Mouse (Mus musculus): Measurements from ENCODE around the gene Mrps5. TPM values are rescaled to one million over a fixed set of nuclear protein-coding genes. Genes with fewer than 3 reads are reported as not detected.

Mrps5 gene
- polyA plus RNA-seq, 1 experiment from 2014 or later, result 132 TPM

DNA sequence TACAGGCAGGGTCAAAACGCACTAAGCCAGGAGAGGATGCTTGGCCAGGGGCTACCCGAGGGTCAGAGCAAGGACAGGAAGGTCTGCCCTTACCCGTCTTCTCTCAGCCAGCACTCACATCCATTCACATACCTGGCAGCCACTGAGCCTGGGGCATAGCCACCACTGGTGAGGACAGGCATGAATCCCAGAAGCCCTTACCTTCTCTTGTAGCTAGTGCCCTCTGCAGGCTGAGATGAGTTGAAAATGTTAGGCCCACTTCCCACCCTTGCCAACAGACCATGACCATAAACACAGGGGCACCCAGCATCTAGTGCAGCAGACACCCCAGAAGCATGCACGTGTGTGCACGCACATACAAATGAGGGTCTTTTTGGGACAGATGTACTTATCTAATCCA, 35.9 kb upstream of the Mrps5 start:
- WGBS, result 53% methylated on average over 5 of the region's 5 CpGs
- Histone ChIP-seq H3K4me2 (replicated peaks; ENCODE audit: low read depth, low read length) (no peak overlapping the region), H3K9me3 (ENCODE audit: control insufficient read depth, low read depth, low read length) (no peaks in the 10 kb centered on the region), H3K4me3 (ENCODE audit: low read depth, low read length) (no peak overlapping the region), H3K27me3 (ENCODE audit: control insufficient read depth, insufficient read depth, low read length) (no peaks in the 10 kb centered on the region), H3K9ac (replicated peaks; ENCODE audit: low read depth, low read length) (no peak overlapping the region), H3K36me3 (ENCODE audit: control insufficient read depth, insufficient read depth, low read length) (no peaks in the 10 kb centered on the region), H3K27ac (ENCODE audit: low read length) (no peak overlapping the region), H3K4me1 (ENCODE audit: control insufficient read depth, insufficient read depth, low read length) (no peaks in the 10 kb centered on the region)
- ATAC-seq (ENCODE audit: insufficient number of reproducible peaks, insufficient read depth, low FRiP score, low read depth), result no peak

- 18% methylated on average over 18 of the region's 18 CpGs for WGBS
- Histone ChIP-seq H3K4me3 (ENCODE audit: low read depth, low read length) (no peak overlapping the region), H3K9ac (replicated peaks; ENCODE audit: low read depth, low read length) (no peak overlapping the region)
Measured at GRCm38 (mm10) chr2:127559070-127559966, 27.7 kb upstream of the Mrps5 start.

DNA sequence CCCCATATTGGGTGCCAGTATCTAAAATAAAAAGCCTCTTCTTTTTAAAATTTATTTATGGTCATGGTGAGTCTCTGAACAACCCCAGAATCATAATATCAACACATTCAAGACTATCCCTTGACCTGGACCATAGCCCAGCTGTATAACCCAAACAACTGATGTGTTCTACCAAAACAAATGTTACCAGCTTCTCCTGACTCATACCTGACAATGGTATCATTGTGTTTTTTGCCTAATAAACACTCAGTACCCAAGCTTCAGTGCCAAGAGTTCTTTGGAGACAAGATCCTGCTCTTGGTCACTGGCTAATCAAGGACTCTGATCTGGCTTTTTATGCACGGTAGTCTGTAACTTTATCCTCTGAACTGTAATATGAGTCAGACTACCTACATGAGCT, 13.7 kb upstream of the Mrps5 start:
- Histone ChIP-seq H3K4me3 (ENCODE audit: low read depth, low read length) (no peak overlapping the region), H3K27ac (ENCODE audit: low read length) (no peak overlapping the region), H3K4me2 (replicated peaks; ENCODE audit: low read depth, low read length) (no peak overlapping the region), H3K4me1 (ENCODE audit: control insufficient read depth, insufficient read depth, low read length) (no peaks in the 10 kb centered on the region), H3K27me3 (ENCODE audit: control insufficient read depth, insufficient read depth, low read length) (no peaks in the 10 kb centered on the region), H3K9me3 (ENCODE audit: control insufficient read depth, low read depth, low read length) (no peaks in the 10 kb centered on the region; the same call in 1 of the 2 replicates), H3K9ac (replicated peaks; ENCODE audit: low read depth, low read length) (no peak overlapping the region), H3K36me3 (ENCODE audit: control insufficient read depth, insufficient read depth, low read length) (0 out of 2 replicates have a peak, but pooled peaks cover 7% of the 10 kb centered on the region)
- ATAC-seq (ENCODE audit: insufficient number of reproducible peaks, insufficient read depth, low FRiP score, low read depth), result no peak
- 49% methylated on average over 1 of the region's 1 CpGs for WGBS

More at GRCm38 (mm10) chr2:127559070-127559966, 27.7 kb upstream of the Mrps5 start:
- no peaks in the 10 kb centered on the region for H3K4me1 ChIP-seq (ENCODE audit: control insufficient read depth, insufficient read depth, low read length)
- H3K36me3 ChIP-seq (ENCODE audit: control insufficient read depth, insufficient read depth, low read length), result no peaks in the 10 kb centered on the region
- no peaks in the 10 kb centered on the region for H3K9me3 ChIP-seq (ENCODE audit: control insufficient read depth, low read depth, low read length)
- peak; percentile 95 for ATAC-seq (ENCODE audit: insufficient number of reproducible peaks, insufficient read depth, low FRiP score, low read depth)
- no peaks in the 10 kb centered on the region for H3K27me3 ChIP-seq (ENCODE audit: control insufficient read depth, insufficient read depth, low read length)
- H3K4me2 ChIP-seq (replicated peaks; ENCODE audit: low read depth, low read length), result peak overlapping the region; percentile 4; the same call in 1 of the 2 replicates
- H3K27ac ChIP-seq (ENCODE audit: low read length), result no peak overlapping the region

- Histone ChIP-seq H3K4me2 (replicated peaks; ENCODE audit: low read depth, low read length) (peak overlapping the region; percentile 87), H3K4me3 (ENCODE audit: low read depth, low read length) (peak overlapping the region; percentile 58), H3K9me3 (ENCODE audit: control insufficient read depth, low read depth, low read length) (no peaks in the 10 kb centered on the region), H3K36me3 (ENCODE audit: control insufficient read depth, insufficient read depth, low read length) (no peaks in the 10 kb centered on the region), H3K27ac (ENCODE audit: low read length) (no peak overlapping the region), H3K9ac (replicated peaks; ENCODE audit: low read depth, low read length) (peak overlapping the region; percentile 52), H3K27me3 (ENCODE audit: control insufficient read depth, insufficient read depth, low read length) (no peaks in the 10 kb centered on the region), H3K4me1 (ENCODE audit: control insufficient read depth, insufficient read depth, low read length) (peaks cover 7% of the 10 kb centered on the region)
- under 1% methylated on average over 24 of the region's 24 CpGs for WGBS
- ATAC-seq (ENCODE audit: insufficient number of reproducible peaks, insufficient read depth, low FRiP score, low read depth), result peak; percentile 77
Measured at GRCm38 (mm10) chr2:127584436-127584858, 2.6 kb upstream of the Mrps5 start.

DNA sequence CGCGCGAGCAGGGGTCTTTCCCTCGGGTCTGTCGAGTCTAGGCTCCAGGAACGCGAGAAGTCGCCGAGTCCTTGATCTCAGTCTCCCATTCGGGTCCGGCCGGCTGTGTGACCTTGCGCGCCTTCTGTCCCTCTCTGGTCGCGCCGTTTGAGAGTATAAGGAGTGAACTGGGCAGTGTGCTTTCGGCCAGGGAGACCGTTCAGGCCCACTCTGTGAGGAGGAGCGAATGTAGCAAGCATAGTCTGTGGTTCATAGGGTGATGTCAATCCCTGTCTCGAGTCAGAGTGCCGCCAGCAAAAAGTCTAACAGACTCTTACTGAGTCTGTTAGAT, 457 bp downstream of the Mrps5 start:
- H3K9ac ChIP-seq (replicated peaks; ENCODE audit: low read depth, low read length), result peak overlapping the region; percentile 86
- 0% methylated on average over 22 of the region's 22 CpGs for WGBS
- H3K36me3 ChIP-seq (ENCODE audit: control insufficient read depth, insufficient read depth, low read length), result peaks cover 7% of the 10 kb centered on the region
- H3K4me3 ChIP-seq (ENCODE audit: low read depth, low read length), result peak overlapping the region; percentile 97
- H3K27me3 ChIP-seq (ENCODE audit: control insufficient read depth, insufficient read depth, low read length), result no peaks in the 10 kb centered on the region
- peaks cover 7% of the 10 kb centered on the region for H3K4me1 ChIP-seq (ENCODE audit: control insufficient read depth, insufficient read depth, low read length)
- peak overlapping the region; percentile 86 for H3K27ac ChIP-seq (ENCODE audit: low read length)
- peak overlapping the region; percentile 85 for H3K4me2 ChIP-seq (replicated peaks; ENCODE audit: low read depth, low read length)
- no peaks in the 10 kb centered on the region for H3K9me3 ChIP-seq (ENCODE audit: control insufficient read depth, low read depth, low read length)
- ATAC-seq (ENCODE audit: insufficient number of reproducible peaks, insufficient read depth, low FRiP score, low read depth), result 0 out of 2 replicates have a peak, but pooled peaks have one; percentile 4

- Histone ChIP-seq H3K4me2 (replicated peaks; ENCODE audit: low read depth, low read length) (no peak overlapping the region), H3K4me3 (ENCODE audit: low read depth, low read length) (no peak overlapping the region), H3K27ac (ENCODE audit: low read length) (no peak overlapping the region), H3K4me1 (ENCODE audit: control insufficient read depth, insufficient read depth, low read length) (peaks cover 7% of the 10 kb centered on the region), H3K36me3 (ENCODE audit: control insufficient read depth, insufficient read depth, low read length) (peaks cover 9% of the 10 kb centered on the region), H3K27me3 (ENCODE audit: control insufficient read depth, insufficient read depth, low read length) (no peaks in the 10 kb centered on the region), H3K9ac (replicated peaks; ENCODE audit: low read depth, low read length) (no peak overlapping the region), H3K9me3 (ENCODE audit: control insufficient read depth, low read depth, low read length) (no peaks in the 10 kb centered on the region)
- no peak for ATAC-seq (ENCODE audit: insufficient number of reproducible peaks, insufficient read depth, low FRiP score, low read depth)
- 88% methylated on average over 9 of the region's 9 CpGs for WGBS
Measured at GRCm38 (mm10) chr2:127588897-127589296, 1.9 kb downstream of the Mrps5 start.

DNA sequence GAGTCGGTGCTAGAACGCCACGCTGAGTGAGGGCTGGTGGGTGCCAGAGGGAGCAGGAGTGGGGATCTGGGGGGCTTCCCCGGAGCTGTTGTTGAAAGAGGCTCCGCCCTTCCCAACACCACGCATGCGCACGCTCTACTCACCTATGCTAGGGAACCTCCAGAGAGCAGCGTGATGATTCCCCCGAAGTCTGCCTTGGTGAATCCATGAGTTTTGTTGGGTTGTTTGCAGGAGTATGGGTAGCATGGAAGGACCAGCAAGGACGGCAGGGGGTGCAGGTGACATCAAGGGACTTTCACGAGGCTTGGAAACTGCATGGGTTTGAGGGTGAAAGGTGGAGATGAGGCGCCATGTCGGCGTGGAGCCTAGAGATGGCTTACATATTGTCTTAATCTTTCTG, 3.2 kb downstream of the Mrps5 start:
- H3K27ac ChIP-seq (ENCODE audit: low read length), result no peak overlapping the region
- 70% methylated on average over 15 of the region's 15 CpGs for WGBS
- peaks cover 16% of the 10 kb centered on the region for H3K36me3 ChIP-seq (ENCODE audit: control insufficient read depth, insufficient read depth, low read length)
- H3K27me3 ChIP-seq (ENCODE audit: control insufficient read depth, insufficient read depth, low read length), result no peaks in the 10 kb centered on the region
- H3K4me3 ChIP-seq (ENCODE audit: low read depth, low read length), result no peak overlapping the region
- no peaks in the 10 kb centered on the region for H3K9me3 ChIP-seq (ENCODE audit: control insufficient read depth, low read depth, low read length)
- ATAC-seq (ENCODE audit: insufficient number of reproducible peaks, insufficient read depth, low FRiP score, low read depth), result no peak
- H3K4me1 ChIP-seq (ENCODE audit: control insufficient read depth, insufficient read depth, low read length), result peaks cover 7% of the 10 kb centered on the region
- no peak overlapping the region for H3K9ac ChIP-seq (replicated peaks; ENCODE audit: low read depth, low read length)
- no peak overlapping the region for H3K4me2 ChIP-seq (replicated peaks; ENCODE audit: low read depth, low read length)

GRCm38 (mm10) chr2:127590840-127591239, 3.8 kb downstream of the Mrps5 start:
- 78% methylated on average over 4 of the region's 4 CpGs for WGBS
- Histone ChIP-seq H3K27ac (ENCODE audit: low read length) (no peak overlapping the region), H3K9ac (replicated peaks; ENCODE audit: low read depth, low read length) (no peak overlapping the region), H3K27me3 (ENCODE audit: control insufficient read depth, insufficient read depth, low read length) (no peaks in the 10 kb centered on the region), H3K4me2 (replicated peaks; ENCODE audit: low read depth, low read length) (no peak overlapping the region), H3K36me3 (ENCODE audit: control insufficient read depth, insufficient read depth, low read length) (peaks cover 19% of the 10 kb centered on the region), H3K4me3 (ENCODE audit: low read depth, low read length) (no peak overlapping the region), H3K4me1 (ENCODE audit: control insufficient read depth, insufficient read depth, low read length) (peaks cover 7% of the 10 kb centered on the region), H3K9me3 (ENCODE audit: control insufficient read depth, low read depth, low read length) (no peaks in the 10 kb centered on the region)
- ATAC-seq (ENCODE audit: insufficient number of reproducible peaks, insufficient read depth, low FRiP score, low read depth), result no peak

Data from stomach, embryonic 14.5 days (tissue).